Mouse (Mus musculus) thymus, adult 2 months (tissue): ENCODE measurements around the gene Stard10. TPM values are rescaled to one million over a fixed set of nuclear protein-coding genes. Genes with fewer than 3 reads are reported as not detected.

Experiments used
- DNase-seq: peaks from one replicate; pipeline ENCODE4 v3.0.0; 2021
- H3K27ac ChIP-seq: fragments of 200-500 bp; 2 replicates; pipeline ENCODE4 v1.5.1; 2012; ENCODE audit warnings: low read length, control low read depth; ENCODE audit not compliant: control insufficient read depth, insufficient read depth
- H3K27me3 ChIP-seq: fragments of 200-500 bp; 2 replicates; pipeline ENCODE4 v1.6.1; 2012; ENCODE audit warnings: mild to moderate bottlenecking, low read length, moderate library complexity, mixed read lengths; ENCODE audit not compliant: control insufficient read depth, insufficient read depth
- H3K36me3 ChIP-seq: fragments of 200-500 bp; 2 replicates; pipeline ENCODE4 v1.6.1; 2012; ENCODE audit warnings: mild to moderate bottlenecking, low read length, moderate library complexity; ENCODE audit not compliant: control insufficient read depth, insufficient read depth
- H3K4me1 ChIP-seq: fragments of 200-500 bp; replicated peaks from 2 replicates; pipeline ENCODE4 v1.6.1; 2012; ENCODE audit warnings: low read length; ENCODE audit not compliant: control insufficient read depth, insufficient read depth
- H3K4me3 ChIP-seq: fragments of 200-500 bp; 2 replicates; pipeline ENCODE4 v1.5.1; 2012; ENCODE audit warnings: mild to moderate bottlenecking, low read length, control low read depth, moderate library complexity; ENCODE audit not compliant: control insufficient read depth, insufficient read depth
- CTCF ChIP-seq: fragments of 200-500 bp; IDR thresholded peaks from 2 replicates; pipeline ENCODE4 v1.5.1; 2012; ENCODE audit warnings: mild to moderate bottlenecking, control low read depth, low read length, moderate library complexity, borderline replicate concordance; ENCODE audit not compliant: control insufficient read depth, poor library complexity, insufficient read depth; ENCODE audit errors: extremely low read depth
- POLR2A ChIP-seq: fragments of 200-500 bp; IDR thresholded peaks from 2 replicates; pipeline ENCODE4 v1.6.1; 2012; ENCODE audit warnings: mild to moderate bottlenecking, low read length, control low read depth, moderate library complexity; ENCODE audit not compliant: control insufficient read depth, poor library complexity, insufficient read depth; ENCODE audit errors: extremely low read depth
- WGBS: fragments of 180-500 bp; shearing (Covaris S2); methylation state at CpG from one replicate; pipeline ENCODE4 v1.1.7; 2018; 5-methylcytosine and 5-hydroxymethylcytosine counted together
- polyA plus RNA-seq: library from polyadenylated mRNA; depleted of rRNA; stranded (reverse); fragments of >200 nt; gene quantifications from 2 replicates; pipeline ENCODE4 v1.2.3, GENCODE M21; 2012; rRNA removed

The Stard10 gene
- polyA plus RNA-seq, 1 experiment: 31.4 TPM

GRCm38 (mm10) chr7:101391909-101392479 lies 75.1 kb downstream of the Stard10 start:
- WGBS: 97% methylated on average over 4 of the region's 4 CpGs
- TF ChIP-seq POLR2A: no peak
- TF ChIP-seq CTCF: no peak
- Histone ChIP-seq H3K27me3 (no peaks in the 10 kb centered on the region), H3K36me3 (peaks cover 44% of the 10 kb centered on the region), H3K4me3 (no peak overlapping the region), H3K4me1 (no peaks in the 10 kb centered on the region), H3K27ac (no peak overlapping the region)
- DNase-seq: no peak

- peaks cover 43% of the 10 kb centered on the region for H3K36me3 ChIP-seq
- H3K27ac ChIP-seq: no peak overlapping the region
- TF ChIP-seq CTCF (no peak), POLR2A (no peak)
- 96% methylated on average over 4 of the region's 4 CpGs for WGBS
- H3K4me1 ChIP-seq: no peaks in the 10 kb centered on the region
- no peaks in the 10 kb centered on the region for H3K27me3 ChIP-seq
- no peak overlapping the region for H3K4me3 ChIP-seq
- DNase-seq: no peak
Measured at GRCm38 (mm10) chr7:101393015-101393414, 76.1 kb downstream of the Stard10 start.

GRCm38 (mm10) chr7:101393694-101394504 lies 77.0 kb downstream of the Stard10 start:
- Histone ChIP-seq H3K4me3 (no peak overlapping the region), H3K27me3 (no peaks in the 10 kb centered on the region), H3K27ac (no peak overlapping the region), H3K36me3 (peaks cover 49% of the 10 kb centered on the region), H3K4me1 (no peaks in the 10 kb centered on the region)
- WGBS: 93% methylated on average over 8 of the region's 8 CpGs
- no peak for DNase-seq
- no peak for TF ChIP-seq POLR2A
- no peak for TF ChIP-seq CTCF

GRCm38 (mm10) chr7:101394569-101394968 lies 77.7 kb downstream of the Stard10 start:
- no peak for DNase-seq
- 99% methylated on average over 3 of the region's 3 CpGs for WGBS
- Histone ChIP-seq H3K27me3 (no peaks in the 10 kb centered on the region), H3K4me1 (no peaks in the 10 kb centered on the region), H3K4me3 (no peak overlapping the region), H3K27ac (no peak overlapping the region), H3K36me3 (peaks cover 48% of the 10 kb centered on the region)
- TF ChIP-seq CTCF (no peak), POLR2A (no peak)

GRCm38 (mm10) chr7:101395471-101395870 lies 78.6 kb downstream of the Stard10 start:
- 89% methylated on average over 2 of the region's 2 CpGs for WGBS
- Histone ChIP-seq H3K36me3 (peaks cover 56% of the 10 kb centered on the region), H3K4me3 (no peak overlapping the region), H3K4me1 (no peaks in the 10 kb centered on the region), H3K27ac (no peak overlapping the region), H3K27me3 (no peaks in the 10 kb centered on the region)
- no peak for DNase-seq
- TF ChIP-seq POLR2A: no peak
- TF ChIP-seq CTCF: no peak

Other genes starting within 250 kb of the Stard10 start
- gene Fchsd2, start 224.2 kb upstream of the Stard10 start, polyA plus RNA-seq: 14.3 and 15.8 TPM in 2 replicates
- 76.9 and 89.9 TPM in 2 replicates for gene Atg16l2, start 14.8 kb upstream of the Stard10 start, polyA plus RNA-seq
- 190 and 225 TPM in 2 replicates for gene Arap1, start 31.0 kb downstream of the Stard10 start, polyA plus RNA-seq
- 0.60 TPM in 1 of 2 replicates, not detected in the other for gene Gm45837, start 93.8 kb downstream of the Stard10 start, polyA plus RNA-seq
- gene Pde2a, start 104.6 kb downstream of the Stard10 start, polyA plus RNA-seq: 8.2 and 12.0 TPM in 2 replicates